Mouse (Mus musculus) embryo, embryonic 9.5 days (tissue): ENCODE measurements around the gene Rfc2.

Experiments used
- DNase-seq: peaks from one replicate; pipeline ENCODE4 v3.0.0-alpha.2; 2017; ENCODE audit errors: extremely low spot score

Rfc2 gene

DNA sequence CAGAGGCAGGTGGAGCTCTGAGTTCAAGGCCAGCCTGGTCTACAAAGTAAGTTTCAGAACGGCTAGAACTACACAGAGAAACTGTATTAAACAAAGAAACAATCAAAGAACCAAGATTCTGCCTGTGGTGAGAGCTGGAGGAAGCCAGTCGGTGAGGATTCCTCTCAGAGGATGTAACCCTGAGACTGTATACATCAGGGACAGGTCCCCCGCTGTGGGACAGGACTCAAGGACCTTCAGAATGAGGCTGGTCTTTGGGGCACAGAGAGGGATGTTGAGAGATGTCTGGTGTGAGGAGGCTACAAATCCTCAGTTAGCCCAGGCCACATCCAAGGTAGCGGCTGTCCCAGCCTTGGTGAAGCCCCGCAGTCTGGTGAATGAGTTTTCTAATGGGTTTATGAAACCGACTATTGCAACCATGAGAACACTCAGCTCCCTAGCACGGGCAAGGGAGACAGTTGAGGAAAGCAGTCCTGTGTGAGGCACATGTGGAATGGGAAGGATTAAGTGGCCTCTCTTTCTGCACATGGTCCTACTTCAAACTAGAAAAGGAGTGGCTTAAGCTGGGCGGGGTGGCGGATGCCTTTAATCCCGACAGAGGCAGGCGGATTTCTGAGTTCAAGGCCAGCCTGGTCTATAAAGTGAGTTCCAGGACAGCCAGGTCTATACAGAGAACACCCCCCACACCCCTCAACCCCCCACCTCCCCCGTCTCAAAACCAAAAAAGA is 28.9 kb downstream of the Rfc2 start:
- no peak for DNase-seq

GRCm38 (mm10) chr5:134611810-134612521 is 30.8 kb downstream of the Rfc2 start:
- no peak for DNase-seq

DNA sequence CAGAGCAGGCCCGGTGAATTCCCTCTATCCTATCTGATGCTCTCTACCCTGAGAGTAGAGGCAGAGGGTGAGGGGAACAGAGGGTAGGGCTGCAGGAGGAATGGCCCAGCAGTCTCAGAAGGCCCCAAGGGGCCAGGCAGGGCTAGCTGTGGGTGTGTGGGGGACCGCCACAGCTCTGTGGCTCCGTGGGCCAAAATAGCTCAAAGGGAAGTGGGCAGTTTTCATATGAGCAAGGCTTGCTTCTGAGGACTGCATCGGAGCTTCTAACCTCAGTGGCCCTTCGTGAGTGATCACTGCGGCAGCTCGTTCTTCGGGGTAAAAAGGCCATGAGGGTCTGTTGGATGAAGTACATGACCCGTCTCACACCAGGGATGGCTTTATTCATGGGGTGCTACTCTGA is 32.6 kb downstream of the Rfc2 start:
- no peak for DNase-seq

- no peak for DNase-seq
Observed at GRCm38 (mm10) chr5:134614296-134614695, 33.1 kb downstream of the Rfc2 start.

GRCm38 (mm10) chr5:134614802-134615201 is 33.6 kb downstream of the Rfc2 start, which contains the start of gene Lat2:
Gene Lat2, minus strand, starts transcription at chr5:134615025.
- DNase-seq: no peak

- no peak for DNase-seq
Observed at GRCm38 (mm10) chr5:134615380-134615779, 34.2 kb downstream of the Rfc2 start.

DNA sequence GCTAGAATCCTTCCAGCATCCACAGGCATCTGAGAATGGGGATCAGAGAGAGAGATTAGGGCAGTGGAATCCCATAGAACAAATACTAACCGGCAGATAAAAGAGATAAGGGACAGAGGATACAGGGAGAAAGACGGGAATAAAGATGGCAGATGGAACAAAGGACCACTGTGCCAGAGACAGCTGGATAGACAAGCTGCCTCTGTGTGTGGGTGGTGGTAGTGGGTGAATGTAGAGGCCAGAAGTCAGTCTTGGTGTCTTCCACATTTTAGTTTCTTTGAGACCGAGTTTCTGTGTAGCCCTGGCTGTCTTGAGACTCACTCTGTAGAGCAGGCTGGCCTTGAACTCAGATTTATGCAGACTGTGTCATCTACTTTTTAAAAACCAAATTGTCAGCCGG is 34.6 kb downstream of the Rfc2 start:
- no peak for DNase-seq

GRCm38 (mm10) chr5:134617071-134617470 is 35.9 kb downstream of the Rfc2 start:
- DNase-seq: peak; percentile 42

DNA sequence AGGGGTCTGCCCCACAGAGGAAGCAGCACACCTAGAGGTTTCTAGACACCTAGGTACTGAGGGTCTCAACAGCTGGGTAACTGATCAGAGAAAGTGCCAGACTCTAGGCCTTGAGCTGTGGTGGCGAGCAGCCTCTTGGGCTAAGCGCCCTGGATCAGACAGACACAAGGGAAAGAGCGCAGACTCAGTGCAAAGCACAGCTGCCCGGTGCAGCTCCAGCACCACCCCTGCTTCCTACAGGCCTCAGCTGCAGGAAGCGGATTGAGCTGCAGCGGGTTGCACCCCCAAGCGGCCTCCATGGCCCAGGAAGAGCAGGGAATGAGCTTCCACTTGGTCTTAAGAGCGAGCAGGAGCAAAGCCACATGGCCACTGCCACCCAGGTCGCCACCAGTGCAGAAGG is 39.3 kb downstream of the Rfc2 start:
- no peak for DNase-seq

GRCm38 (mm10) chr5:134621099-134621640 is 40.0 kb downstream of the Rfc2 start:
- no peak for DNase-seq

GRCm38 (mm10) chr5:134622069-134622468 is 40.9 kb downstream of the Rfc2 start:
- no peak for DNase-seq

DNA sequence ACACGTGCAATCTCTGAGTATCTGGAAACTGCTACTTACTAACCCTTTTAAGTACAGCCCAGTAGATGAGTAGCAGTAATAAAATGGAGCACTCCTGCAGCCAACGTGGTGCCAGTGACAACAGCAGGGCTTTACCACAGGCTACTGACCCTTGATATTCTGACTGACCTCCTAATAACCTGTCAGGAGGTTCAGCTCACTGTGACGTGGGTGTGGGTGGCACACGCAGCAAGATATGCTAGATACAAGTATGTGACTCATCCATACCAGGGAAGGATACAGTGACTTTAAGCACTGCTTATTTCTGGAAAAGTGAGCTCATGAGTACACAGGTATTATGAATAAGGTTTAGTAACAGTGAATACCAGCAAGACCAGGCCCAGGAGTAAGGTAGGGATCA is 48.3 kb downstream of the Rfc2 start:
- DNase-seq: no peak

DNA sequence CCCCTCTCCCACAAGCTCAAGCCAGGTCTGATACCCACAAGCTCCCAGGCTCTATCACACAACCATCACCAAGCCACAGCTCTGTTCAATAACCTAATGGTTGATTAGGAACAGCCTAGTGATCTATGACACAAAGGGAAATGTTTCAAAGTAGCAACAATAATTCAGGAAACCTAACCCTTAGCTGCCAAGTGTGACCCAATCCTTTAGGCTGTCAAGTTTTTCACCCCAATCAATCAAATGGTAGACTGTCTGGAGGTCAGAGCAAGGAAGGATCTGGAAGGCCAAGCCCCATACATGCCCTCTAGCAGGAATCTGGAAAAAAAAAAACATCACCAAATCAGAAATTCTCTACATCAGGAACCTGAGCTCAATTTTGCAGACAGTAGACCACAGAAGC is 49.7 kb downstream of the Rfc2 start:
- DNase-seq: no peak

GRCm38 (mm10) chr5:134632841-134633240 is 51.7 kb downstream of the Rfc2 start:
- DNase-seq: no peak

DNA sequence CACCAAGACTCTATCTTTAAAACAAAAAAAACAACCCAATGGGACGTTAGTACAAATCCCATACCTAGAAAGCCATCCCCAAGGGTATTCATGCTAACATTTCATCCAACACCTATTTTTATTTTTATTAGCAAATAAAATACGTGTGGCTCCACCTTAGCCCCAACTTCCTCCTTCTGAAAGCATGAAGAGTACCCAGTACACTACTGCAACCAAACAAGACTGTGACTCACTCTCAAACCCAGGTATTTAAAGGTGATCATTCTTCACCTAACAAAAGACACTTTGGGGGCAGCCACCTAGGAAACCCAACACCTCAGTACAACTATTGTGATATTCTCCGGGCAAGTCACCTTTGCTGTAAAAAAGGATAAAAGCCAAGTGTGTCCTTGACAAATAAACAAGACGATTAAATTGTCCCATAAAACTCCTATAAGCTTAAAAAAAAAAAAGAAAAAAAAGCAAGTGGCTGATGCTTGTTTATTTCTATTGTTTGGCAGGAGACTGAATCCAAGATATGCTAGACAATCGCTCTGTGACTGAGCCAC is 56.7 kb downstream of the Rfc2 start:
- DNase-seq: no peak

GRCm38 (mm10) chr5:134638461-134639268 is 57.5 kb downstream of the Rfc2 start:
- no peak for DNase-seq

DNA sequence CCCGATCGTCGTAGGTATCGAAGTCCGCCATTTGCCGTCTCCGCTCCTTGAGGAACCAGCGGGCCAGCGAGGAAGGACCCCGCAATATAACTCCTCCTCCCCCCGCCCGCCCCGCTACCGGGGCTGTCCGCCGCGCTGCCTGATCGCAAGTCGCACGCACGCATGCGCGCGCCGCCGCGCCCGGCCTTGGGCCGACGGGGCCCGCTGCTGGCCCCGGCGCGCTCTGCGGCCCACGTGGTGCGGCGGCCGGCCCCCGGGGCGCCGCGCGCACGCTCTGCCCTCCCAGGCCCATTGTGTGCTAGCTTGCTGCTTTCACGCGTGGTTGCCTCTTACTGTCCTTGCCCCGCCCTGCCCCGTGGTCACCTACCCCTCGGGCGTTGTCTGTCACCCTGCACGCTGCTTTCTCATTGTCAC is 58.1 kb downstream of the Rfc2 start, which contains the start of gene Eif4h:
TSS of gene Eif4h (minus strand) at position 222 of the 414 bp plus-strand sequence.
- DNase-seq: peak; percentile 98

DNA sequence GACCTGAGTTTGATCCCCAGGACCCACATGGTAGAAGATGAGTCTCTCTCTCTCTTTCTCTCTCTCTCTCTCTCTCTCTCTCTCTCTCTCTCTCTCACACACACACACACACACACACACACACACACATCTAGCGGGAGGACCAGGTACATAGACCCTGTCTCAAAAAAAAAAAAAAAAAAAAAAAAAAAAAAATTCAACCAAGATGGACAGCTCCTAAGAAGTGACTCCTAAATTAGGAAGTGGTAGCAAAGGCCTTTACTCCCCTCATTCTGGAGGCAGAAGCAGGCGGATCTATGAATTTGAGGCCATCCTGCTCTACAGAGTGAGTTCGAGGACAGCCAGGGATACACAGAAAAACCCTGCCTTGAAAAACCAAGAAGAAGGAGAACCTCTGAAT is 59.2 kb downstream of the Rfc2 start:
- no peak for DNase-seq

DNA sequence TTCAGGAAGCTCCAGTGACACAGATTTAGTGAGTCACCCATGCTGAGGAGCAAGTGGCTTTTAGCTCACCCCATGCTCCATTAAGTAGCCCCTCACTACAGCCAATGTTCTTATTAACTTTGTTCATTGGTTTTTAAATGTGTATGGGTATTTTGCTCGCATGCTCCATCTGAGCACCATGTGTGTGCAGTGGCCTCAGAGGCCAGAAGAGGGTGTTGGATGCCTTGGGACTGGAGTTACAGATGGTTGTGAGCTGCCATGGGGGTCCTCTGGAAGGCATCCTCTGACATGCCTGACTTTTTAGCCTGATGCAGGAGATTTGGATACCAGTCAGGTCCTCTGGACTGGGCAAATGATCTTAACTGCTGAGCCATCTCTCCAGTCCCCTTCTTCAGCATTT is 63.0 kb downstream of the Rfc2 start:
- no peak for DNase-seq

GRCm38 (mm10) chr5:134644643-134645118 is 63.5 kb downstream of the Rfc2 start:
- DNase-seq: no peak

DNA sequence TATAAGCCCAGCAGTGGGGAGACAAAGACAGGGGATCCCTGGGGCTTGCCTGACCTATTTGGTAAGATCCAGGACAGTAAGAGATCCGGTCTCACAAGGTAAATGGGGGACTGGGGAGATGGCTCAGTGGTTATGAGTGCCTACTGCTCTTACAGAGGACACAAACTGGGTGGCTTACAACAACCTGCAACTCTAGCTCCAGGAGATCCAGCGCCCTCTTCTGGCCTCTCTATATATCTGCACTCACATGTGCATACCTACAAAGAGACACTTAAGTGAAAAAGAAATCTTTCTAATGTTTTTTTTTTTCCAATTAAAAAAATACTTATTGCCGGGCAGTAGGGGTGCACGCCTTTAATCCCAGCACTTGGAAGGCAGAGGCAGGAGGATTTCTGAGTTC is 65.3 kb downstream of the Rfc2 start:
- no peak for DNase-seq

GRCm38 (mm10) chr5:134647394-134647793 is 66.2 kb downstream of the Rfc2 start:
- DNase-seq: no peak
